Mouse (Mus musculus): ENCODE data around the gene Cpa1. TPM values are rescaled to one million over a fixed set of nuclear protein-coding genes. Genes with fewer than 3 reads are reported as not detected.

Cpa1 gene
- polyA plus RNA-seq (2012; ENCODE audit: low replicate concordance): 0.11 TPM in 1 of 2 replicates, not detected in the other

DNA sequence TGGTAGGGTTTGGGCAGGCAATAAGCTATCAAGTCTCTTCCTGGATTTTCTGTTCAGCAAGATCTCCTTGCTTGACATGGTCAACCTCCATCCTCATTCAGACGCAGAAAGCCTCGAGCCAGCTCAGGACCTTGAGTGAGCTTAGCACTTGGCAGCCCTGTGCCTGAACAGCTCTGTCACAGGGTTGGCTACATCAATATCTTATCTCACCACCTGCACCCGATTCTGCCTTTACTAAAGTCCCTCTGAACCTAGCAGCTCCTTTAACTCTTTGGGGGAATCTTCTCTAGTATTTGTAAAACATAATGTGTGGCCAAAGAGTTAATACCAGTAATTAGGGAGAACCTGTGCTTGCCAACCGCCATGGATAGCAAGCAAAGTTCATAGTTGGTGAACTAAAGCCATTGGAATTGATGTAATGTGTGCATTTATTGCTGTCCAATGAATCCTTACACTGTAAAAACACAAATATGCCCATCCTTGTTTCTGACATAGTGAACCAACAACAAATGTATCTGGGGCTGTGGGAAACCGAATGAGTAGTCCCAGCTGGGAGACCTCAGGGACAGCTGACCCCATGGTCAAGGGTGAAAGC is at the start of gene Cpa1:
TSS of gene Cpa1 (plus strand) at position 545 of the 595 bp plus-strand sequence.

DNA sequence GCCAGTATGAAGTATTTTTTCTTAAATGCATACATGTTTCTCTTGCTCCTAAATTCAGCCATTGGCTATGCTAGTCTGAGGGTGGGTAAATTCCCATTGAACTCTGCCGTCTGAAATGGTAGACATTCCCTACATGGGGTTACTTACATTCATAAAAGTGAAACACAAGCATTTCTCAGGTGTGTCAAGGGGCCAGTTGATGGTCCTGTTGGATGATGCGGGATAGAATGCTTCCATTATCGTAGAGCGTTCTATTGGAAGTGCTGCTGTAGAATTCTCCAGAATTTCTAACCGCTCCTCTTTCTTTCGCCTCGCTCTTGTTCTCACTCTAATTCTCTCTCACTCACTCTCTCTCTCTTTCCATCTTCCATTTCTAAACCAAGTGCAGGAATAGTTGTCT is 28.3 kb upstream of the Cpa1 start, which contains the start of gene Cpa5:
TSS of gene Cpa5 (plus strand) at position 301 of the 400 bp plus-strand sequence.

GRCm38 (mm10) chr6:30693350-30693991 is 54.5 kb downstream of the Cpa1 start, which contains the start of gene Cep41:
TSS of gene Cep41 (minus strand) at chr6:30693749.

Other genes with a start within 250 kb of the Cpa1 start
- 7.8 and 64.0 TPM in 2 replicates for gene Zc3hc1, start 248.2 kb upstream of the Cpa1 start, polyA plus RNA-seq (2012; ENCODE audit: low replicate concordance)
- 16.2 and 21.6 TPM in 2 replicates for gene Klhdc10, start 237.3 kb upstream of the Cpa1 start, polyA plus RNA-seq (2012; ENCODE audit: low replicate concordance)
- 2.5 and 10.6 TPM in 2 replicates for gene Tmem209, start 129.4 kb upstream of the Cpa1 start, polyA plus RNA-seq (2012; ENCODE audit: low replicate concordance)
- gene Ssmem1, start 129.4 kb upstream of the Cpa1 start, polyA plus RNA-seq (2012; ENCODE audit: low replicate concordance): not detected in 2 replicates
- gene Cpa2, start 97.6 kb upstream of the Cpa1 start, polyA plus RNA-seq (2012; ENCODE audit: low replicate concordance): not detected in 2 replicates
- not detected in 2 replicates for gene Cpa4, start 70.8 kb upstream of the Cpa1 start, polyA plus RNA-seq (2012; ENCODE audit: low replicate concordance)
- gene Cpa5, start 28.2 kb upstream of the Cpa1 start, polyA plus RNA-seq (2012; ENCODE audit: low replicate concordance): not detected in 2 replicates
- gene Cep41, start 54.5 kb downstream of the Cpa1 start, polyA plus RNA-seq (2012; ENCODE audit: low replicate concordance): 34.0 and 34.1 TPM in 2 replicates
- 1.5 and 18.1 TPM in 2 replicates for gene Mest, start 84.3 kb downstream of the Cpa1 start, polyA plus RNA-seq (2012; ENCODE audit: low replicate concordance)